Mouse (Mus musculus) embryonic facial prominence, embryonic 13.5 days (tissue): Measurements from ENCODE around the gene Stx18. TPM values are rescaled to one million over a fixed set of nuclear protein-coding genes. Genes with fewer than 3 reads are reported as not detected.

Experiments
- ATAC-seq: fragments of 200-750 bp; cut with Nextera tagmentation; 2 replicates; pipeline ENCODE4 v1.8.0; 2017; ENCODE audit warnings: low read depth; ENCODE audit not compliant: insufficient number of reproducible peaks, insufficient read depth, low FRiP score, low TSS enrichment
- H3K27ac ChIP-seq: fragments of 300-500 bp; sonication (generic); 2 replicates; pipeline ENCODE4 v1.5.1; 2015; ENCODE audit warnings: moderate library complexity, mild to moderate bottlenecking, inconsistent platforms
- H3K27me3 ChIP-seq: fragments of 300-500 bp; sonication (generic); 2 replicates; pipeline ENCODE4 v1.6.1; 2015; ENCODE audit warnings: mild to moderate bottlenecking, inconsistent platforms
- H3K36me3 ChIP-seq: fragments of 300-500 bp; sonication (generic); 2 replicates; pipeline ENCODE4 v1.6.1; 2015; ENCODE audit warnings: mild to moderate bottlenecking, inconsistent platforms
- H3K4me1 ChIP-seq: fragments of 300-500 bp; sonication (generic); 2 replicates; pipeline ENCODE4 v1.6.1; 2015; ENCODE audit warnings: inconsistent platforms
- H3K4me2 ChIP-seq: fragments of 300-500 bp; sonication (generic); 2 replicates; pipeline ENCODE4 v1.6.1; 2015; ENCODE audit warnings: moderate library complexity, mild to moderate bottlenecking, inconsistent platforms
- H3K4me3 ChIP-seq: fragments of 300-500 bp; sonication (generic); 2 replicates; pipeline ENCODE4 v1.5.1; 2015; ENCODE audit warnings: mild to moderate bottlenecking, inconsistent platforms
- H3K9ac ChIP-seq: fragments of 300-500 bp; sonication (generic); 2 replicates; pipeline ENCODE4 v1.6.1; 2015; ENCODE audit warnings: mild to moderate bottlenecking, inconsistent platforms
- H3K9me3 ChIP-seq: fragments of 300-500 bp; sonication (generic); 2 replicates; pipeline ENCODE4 v1.6.1; 2016; ENCODE audit warnings: inconsistent platforms
- WGBS: fragments of 180-500 bp; shearing (Covaris S2); methylation state at CpG from one replicate; pipeline ENCODE4 v1.1.7; 2015; ENCODE audit warnings: mixed read lengths; 5-methylcytosine and 5-hydroxymethylcytosine counted together
- polyA plus RNA-seq: library from polyadenylated mRNA; unstranded; fragments of >200 nt; fragmentation: Nextera tagmentation; extraction: Ambion mirVana; gene quantifications from 2 replicates; pipeline ENCODE4 v1.2.1, GENCODE M21; 2015

The Stx18 gene
- polyA plus RNA-seq, 1 experiment from 2014 or later, result 61.7 TPM

- ATAC-seq, result no peak
- Histone ChIP-seq H3K4me2 (no peak overlapping the region), H3K4me3 (no peak overlapping the region), H3K36me3 (peaks cover 97% of the 10 kb centered on the region), H3K9me3 (no peaks in the 10 kb centered on the region), H3K9ac (no peak overlapping the region), H3K4me1 (no peaks in the 10 kb centered on the region), H3K27ac (no peak overlapping the region), H3K27me3 (no peaks in the 10 kb centered on the region)
- WGBS, result 93% methylated on average over 6 of the region's 6 CpGs
Measured at GRCm38 (mm10) chr5:38140893-38141292, 102.4 kb downstream of the Stx18 start.

- ATAC-seq, result no peak
- Histone ChIP-seq H3K27ac (no peak overlapping the region), H3K36me3 (peaks cover 96% of the 10 kb centered on the region), H3K9me3 (no peaks in the 10 kb centered on the region), H3K27me3 (no peaks in the 10 kb centered on the region), H3K4me3 (no peak overlapping the region), H3K4me2 (no peak overlapping the region), H3K4me1 (no peaks in the 10 kb centered on the region), H3K9ac (no peak overlapping the region)
- 82% methylated on average over 6 of the region's 6 CpGs for WGBS
Measured at GRCm38 (mm10) chr5:38146524-38146923, 108.0 kb downstream of the Stx18 start.

- no peak overlapping the region for H3K4me2 ChIP-seq
- no peaks in the 10 kb centered on the region for H3K27me3 ChIP-seq
- 78% methylated on average over 3 of the region's 3 CpGs for WGBS
- no peaks in the 10 kb centered on the region for H3K4me1 ChIP-seq
- no peak overlapping the region for H3K27ac ChIP-seq
- H3K9me3 ChIP-seq, result no peaks in the 10 kb centered on the region
- H3K4me3 ChIP-seq, result no peak overlapping the region
- H3K36me3 ChIP-seq, result peaks cover 99% of the 10 kb centered on the region
- no peak overlapping the region for H3K9ac ChIP-seq
- ATAC-seq, result no peak
Measured at GRCm38 (mm10) chr5:38151264-38151663, 112.7 kb downstream of the Stx18 start.

GRCm38 (mm10) chr5:38152201-38153108, 113.9 kb downstream of the Stx18 start:
- peaks cover 99% of the 10 kb centered on the region for H3K36me3 ChIP-seq
- ATAC-seq, result no peak
- 87% methylated on average over 10 of the region's 10 CpGs for WGBS
- no peak overlapping the region for H3K9ac ChIP-seq
- H3K27ac ChIP-seq, result no peak overlapping the region
- H3K4me3 ChIP-seq, result no peak overlapping the region
- no peaks in the 10 kb centered on the region for H3K9me3 ChIP-seq
- H3K27me3 ChIP-seq, result no peaks in the 10 kb centered on the region
- H3K4me1 ChIP-seq, result peaks cover 6% of the 10 kb centered on the region
- no peak overlapping the region for H3K4me2 ChIP-seq

GRCm38 (mm10) chr5:38153636-38154035, 115.1 kb downstream of the Stx18 start:
- WGBS, result 87% methylated on average over 5 of the region's 5 CpGs
- Histone ChIP-seq H3K9me3 (no peaks in the 10 kb centered on the region), H3K36me3 (peaks cover 88% of the 10 kb centered on the region), H3K4me1 (peaks cover 14% of the 10 kb centered on the region), H3K9ac (no peak overlapping the region; the same call in 1 of the 2 replicates), H3K4me2 (no peak overlapping the region), H3K4me3 (no peak overlapping the region), H3K27me3 (no peaks in the 10 kb centered on the region), H3K27ac (no peak overlapping the region)
- ATAC-seq, result no peak

GRCm38 (mm10) chr5:38157481-38158020, 119.0 kb downstream of the Stx18 start:
- H3K9me3 ChIP-seq, result no peaks in the 10 kb centered on the region
- H3K36me3 ChIP-seq, result peaks cover 49% of the 10 kb centered on the region
- H3K4me1 ChIP-seq, result peaks cover 21% of the 10 kb centered on the region
- H3K4me2 ChIP-seq, result peak overlapping the region; percentile 76
- peak overlapping the region; percentile 86 for H3K4me3 ChIP-seq
- WGBS, result 67% methylated on average over 9 of the region's 9 CpGs
- no peak for ATAC-seq
- H3K9ac ChIP-seq, result peak overlapping the region; percentile 93
- peaks cover 21% of the 10 kb centered on the region for H3K27me3 ChIP-seq
- no peak overlapping the region for H3K27ac ChIP-seq

GRCm38 (mm10) chr5:38158501-38158946, 120.0 kb downstream of the Stx18 start:
- H3K4me1 ChIP-seq, result peaks cover 21% of the 10 kb centered on the region
- H3K36me3 ChIP-seq, result peaks cover 39% of the 10 kb centered on the region
- peak overlapping the region; percentile 86 for H3K4me3 ChIP-seq
- ATAC-seq, result no peak
- H3K9ac ChIP-seq, result peak overlapping the region; percentile 93
- H3K9me3 ChIP-seq, result no peaks in the 10 kb centered on the region
- H3K27ac ChIP-seq, result peak overlapping the region; percentile 81
- H3K4me2 ChIP-seq, result peak overlapping the region; percentile 76
- WGBS, result 2% methylated on average over 17 of the region's 17 CpGs
- H3K27me3 ChIP-seq, result peaks cover 21% of the 10 kb centered on the region

GRCm38 (mm10) chr5:38158947-38159633, 120.5 kb downstream of the Stx18 start:
- H3K4me2 ChIP-seq, result peak overlapping the region; percentile 76
- H3K9me3 ChIP-seq, result no peaks in the 10 kb centered on the region
- peak; percentile 50 for ATAC-seq
- peak overlapping the region; percentile 86 for H3K4me3 ChIP-seq
- H3K9ac ChIP-seq, result peak overlapping the region; percentile 93
- H3K27ac ChIP-seq, result peak overlapping the region; percentile 81
- WGBS, result under 1% methylated on average over 68 of the region's 79 CpGs
- peaks cover 34% of the 10 kb centered on the region for H3K36me3 ChIP-seq
- H3K27me3 ChIP-seq, result peaks cover 21% of the 10 kb centered on the region
- peaks cover 21% of the 10 kb centered on the region for H3K4me1 ChIP-seq

GRCm38 (mm10) chr5:38159634-38160413, 121.3 kb downstream of the Stx18 start, which contains the start of gene Nsg1:
Nsg1 (minus strand) TSS chr5:38159907.
- H3K27me3 ChIP-seq, result peaks cover 21% of the 10 kb centered on the region
- WGBS, result 10% methylated on average over 35 of the region's 35 CpGs
- H3K9ac ChIP-seq, result peak within 1 kb of the TSS; percentile 93

GRCm38 (mm10) chr5:38168497-38168896, 130.0 kb downstream of the Stx18 start:
- Histone ChIP-seq H3K27ac (no peak overlapping the region), H3K9me3 (no peaks in the 10 kb centered on the region)
- WGBS, result 78% methylated on average over 11 of the region's 11 CpGs

More at GRCm38 (mm10) chr5:38159634-38160413, 121.3 kb downstream of the Stx18 start, which contains the start of gene Nsg1:
- Histone ChIP-seq H3K36me3 (peaks cover 26% of the 10 kb centered on the region), H3K4me1 (peaks cover 21% of the 10 kb centered on the region), H3K4me3 (peak within 1 kb of the TSS; percentile 86), H3K27ac (peak within 1 kb of the TSS; percentile 81), H3K4me2 (peak within 1 kb of the TSS; percentile 76), H3K9me3 (no peaks in the 10 kb centered on the region)
- no peak; the same call in 1 of the 2 replicates for ATAC-seq

GRCm38 (mm10) chr5:38173766-38174165, 135.2 kb downstream of the Stx18 start:
- Histone ChIP-seq H3K9me3 (no peaks in the 10 kb centered on the region), H3K36me3 (no peaks in the 10 kb centered on the region), H3K9ac (no peak overlapping the region), H3K4me1 (no peaks in the 10 kb centered on the region), H3K27ac (no peak overlapping the region), H3K4me2 (no peak overlapping the region), H3K27me3 (no peaks in the 10 kb centered on the region), H3K4me3 (no peak overlapping the region)
- ATAC-seq, result no peak
- 47% methylated on average over 5 of the region's 5 CpGs for WGBS

More at GRCm38 (mm10) chr5:38168497-38168896, 130.0 kb downstream of the Stx18 start:
- Histone ChIP-seq H3K4me3 (no peak overlapping the region), H3K27me3 (no peaks in the 10 kb centered on the region), H3K36me3 (no peaks in the 10 kb centered on the region), H3K9ac (no peak overlapping the region), H3K4me1 (no peaks in the 10 kb centered on the region; the same call in 1 of the 2 replicates), H3K4me2 (no peak overlapping the region)
- no peak for ATAC-seq
